Mouse (Mus musculus) spleen, postnatal 10 days (tissue): Measurements from ENCODE around the gene Cd151.

ENCODE experiments used
- DNase-seq, 2 experiments: peaks; one replicate each; pipeline ENCODE4 v3.0.0; 2021 to 2022; ENCODE audit warnings: low spot score in 2 of 2

The Cd151 gene

DNA sequence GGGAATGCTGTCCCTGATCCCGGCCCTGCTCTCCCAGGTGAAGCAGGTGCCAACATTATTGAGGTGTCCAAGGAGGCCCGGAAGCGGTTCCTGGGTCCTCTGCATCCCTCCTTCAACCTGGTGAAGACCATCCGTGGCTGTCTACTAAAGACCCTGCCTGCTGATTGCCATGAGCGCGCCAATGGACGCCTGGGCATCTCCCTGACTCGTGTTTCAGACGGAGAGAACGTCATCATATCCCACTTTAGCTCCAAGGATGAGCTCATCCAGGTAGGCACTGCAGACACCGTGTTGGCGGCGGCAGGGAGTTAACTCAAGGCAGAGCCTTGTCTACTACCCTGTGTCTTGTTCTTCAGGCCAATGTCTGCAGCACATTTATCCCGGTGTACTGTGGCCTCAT is 10.0 kb upstream of the Cd151 start:
- no peak for DNase-seq

DNA sequence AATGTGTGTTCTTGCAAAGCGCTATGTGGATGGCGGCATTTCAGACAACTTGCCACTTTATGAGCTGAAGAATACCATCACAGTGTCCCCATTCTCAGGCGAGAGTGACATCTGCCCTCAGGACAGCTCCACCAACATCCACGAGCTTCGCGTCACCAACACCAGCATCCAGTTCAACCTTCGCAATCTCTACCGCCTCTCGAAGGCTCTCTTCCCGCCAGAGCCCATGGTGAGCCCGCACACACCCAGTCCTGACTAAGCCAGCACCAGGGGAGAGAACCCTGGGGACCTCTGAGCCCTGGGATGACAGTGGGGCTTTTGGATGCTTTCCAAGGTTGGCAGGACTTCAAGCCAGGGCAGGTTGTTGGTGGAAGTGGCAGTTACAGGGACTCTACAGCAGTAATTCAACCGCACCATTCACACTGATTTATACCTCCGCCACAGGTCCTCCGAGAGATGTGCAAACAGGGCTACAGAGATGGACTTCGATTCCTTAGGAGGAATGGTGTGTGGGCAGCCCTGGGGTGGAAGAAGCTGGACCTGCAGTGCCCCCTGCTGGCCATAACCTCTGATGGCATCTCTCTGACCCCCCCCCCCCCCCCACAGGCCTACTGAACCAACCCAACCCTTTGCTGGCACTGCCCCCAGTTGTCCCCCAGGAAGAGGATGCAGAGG is 9.1 kb upstream of the Cd151 start:
- DNase-seq: peak; percentile 47 to 80

DNA sequence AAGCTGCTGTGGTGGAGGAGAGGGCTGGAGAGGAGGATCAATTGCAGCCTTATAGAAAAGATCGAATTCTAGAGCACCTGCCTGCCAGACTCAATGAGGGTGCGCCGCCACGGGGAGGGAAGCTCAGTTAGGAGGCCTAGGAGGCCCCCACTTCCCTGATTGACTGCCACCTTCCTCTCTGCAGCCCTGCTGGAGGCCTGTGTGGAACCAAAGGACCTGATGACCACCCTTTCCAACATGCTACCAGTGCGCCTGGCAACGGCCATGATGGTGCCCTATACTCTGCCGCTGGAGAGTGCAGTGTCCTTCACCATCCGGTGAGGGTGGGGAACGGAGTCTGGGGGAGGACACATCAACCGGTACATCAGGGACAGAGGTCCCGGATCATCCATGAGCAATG is 8.5 kb upstream of the Cd151 start:
- peak in 1 of 2 experiments; percentile 20 for DNase-seq

DNA sequence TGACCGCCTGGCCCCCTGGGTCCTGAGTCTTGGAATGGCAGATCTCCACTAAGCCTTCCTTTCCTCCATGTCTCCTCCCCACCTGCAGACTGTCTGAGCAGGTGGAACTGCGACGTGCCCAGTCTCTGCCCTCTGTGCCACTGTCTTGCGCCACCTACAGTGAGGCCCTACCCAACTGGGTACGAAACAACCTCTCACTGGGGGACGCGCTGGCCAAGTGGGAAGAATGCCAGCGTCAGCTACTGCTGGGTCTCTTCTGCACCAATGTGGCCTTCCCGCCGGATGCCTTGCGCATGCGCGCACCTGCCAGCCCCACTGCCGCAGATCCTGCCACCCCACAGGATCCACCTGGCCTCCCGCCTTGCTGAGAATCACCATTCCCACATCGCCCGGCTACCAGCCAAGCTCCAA is 7.9 kb upstream of the Cd151 start:
- DNase-seq: peak in 1 of 2 experiments; percentile 14

DNA sequence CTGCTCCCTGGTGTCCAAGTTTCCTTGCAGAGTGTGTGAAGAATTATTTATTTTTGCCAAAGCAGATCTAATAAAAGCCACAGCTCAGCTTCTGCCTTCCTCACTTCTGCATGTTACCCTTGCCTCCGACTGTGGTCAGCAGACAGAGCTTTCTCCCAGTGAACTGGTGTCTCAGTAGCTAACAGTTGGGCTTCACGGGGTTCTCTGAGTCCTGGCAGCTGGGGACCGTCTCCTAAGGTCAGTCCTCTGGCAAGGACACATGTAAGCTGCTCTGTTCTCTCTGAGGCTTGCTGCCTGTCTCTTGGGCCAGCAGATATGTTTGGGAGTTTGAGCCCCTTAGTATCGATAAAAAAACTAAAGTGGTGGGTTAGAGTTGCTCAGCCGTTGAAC is 7.2 kb upstream of the Cd151 start:
- no peak for DNase-seq

DNA sequence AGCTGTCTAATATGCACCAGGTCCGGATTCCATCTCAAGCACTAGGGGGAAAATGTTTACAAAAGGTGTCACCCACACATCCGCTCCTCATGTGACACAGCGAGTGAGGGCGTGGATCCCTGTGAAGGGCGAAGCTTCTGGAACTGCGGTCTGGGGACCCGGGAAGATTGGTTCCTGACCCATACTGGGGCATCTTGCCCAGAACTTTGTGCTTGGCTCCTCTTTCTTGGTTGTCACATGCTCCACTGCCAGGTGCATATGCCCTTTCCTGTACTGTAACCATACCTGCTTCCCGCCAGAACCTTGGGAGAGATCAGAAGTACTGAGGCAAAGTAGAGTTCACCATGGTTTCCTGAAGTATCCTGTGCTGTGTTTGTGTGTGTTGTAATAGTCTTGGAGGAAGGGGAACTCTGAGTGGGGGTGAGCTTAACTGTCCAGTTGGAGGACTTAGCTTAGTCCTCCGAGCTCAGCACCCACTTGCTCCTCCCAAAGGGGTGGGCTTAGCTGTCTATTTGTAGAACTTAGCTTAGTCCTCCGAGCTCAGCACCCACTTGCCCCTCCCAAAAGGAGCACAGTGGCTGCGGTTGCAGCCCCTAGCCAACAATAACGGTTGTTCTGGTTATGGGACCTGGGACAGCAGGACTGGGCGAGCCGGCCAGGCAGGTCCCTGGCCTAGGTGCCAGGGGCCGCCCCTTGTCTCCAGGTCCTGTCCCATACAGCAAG is 6.6 kb upstream of the Cd151 start, which contains the start of gene Cracr2b:
Cracr2b (plus strand) TSS at position 704 of the 723 bp plus-strand sequence.
- peak in 1 of 2 experiments; percentile 16 for DNase-seq

DNA sequence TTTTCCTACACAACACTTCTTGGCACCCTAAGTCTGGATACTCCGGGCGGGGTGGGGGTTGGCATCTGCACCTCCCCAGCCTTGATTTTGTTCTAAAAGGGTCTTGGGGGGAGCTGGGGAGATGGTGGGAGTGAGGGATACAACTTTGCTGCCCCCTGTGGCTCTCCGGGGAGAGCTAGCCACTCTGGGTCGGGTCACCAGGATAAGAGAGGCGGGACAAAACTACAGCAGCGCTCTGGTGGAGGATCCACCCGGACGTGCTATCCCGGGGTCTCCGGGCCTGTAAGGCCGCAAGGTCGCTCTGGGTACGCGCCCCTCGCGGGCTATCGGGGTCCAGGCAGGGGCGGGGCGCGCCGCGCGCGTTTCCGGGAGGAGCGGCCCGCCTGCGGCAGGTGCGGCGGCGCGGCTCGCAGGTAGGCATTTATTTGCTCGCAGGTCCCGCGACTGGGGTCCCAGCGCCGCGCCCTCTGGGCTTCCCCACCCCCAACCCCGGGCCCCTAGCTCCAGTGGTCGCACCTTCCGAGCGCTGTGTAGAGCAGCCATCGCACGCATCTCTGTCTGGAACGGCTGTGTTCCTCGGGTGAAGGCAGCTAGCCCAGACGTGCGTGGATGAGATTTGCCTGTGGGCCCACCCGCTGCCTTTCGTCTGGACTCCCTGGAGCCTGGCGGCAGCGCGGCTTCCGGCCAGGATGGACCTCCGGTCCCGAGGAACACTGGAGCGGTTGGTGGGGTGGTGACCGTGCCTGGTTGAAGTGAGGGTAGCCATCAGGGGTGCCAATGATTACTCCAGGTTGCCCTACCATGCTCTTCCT is 5.5 kb upstream of the Cd151 start:
- DNase-seq: peak in 1 of 2 experiments; percentile 16

DNA sequence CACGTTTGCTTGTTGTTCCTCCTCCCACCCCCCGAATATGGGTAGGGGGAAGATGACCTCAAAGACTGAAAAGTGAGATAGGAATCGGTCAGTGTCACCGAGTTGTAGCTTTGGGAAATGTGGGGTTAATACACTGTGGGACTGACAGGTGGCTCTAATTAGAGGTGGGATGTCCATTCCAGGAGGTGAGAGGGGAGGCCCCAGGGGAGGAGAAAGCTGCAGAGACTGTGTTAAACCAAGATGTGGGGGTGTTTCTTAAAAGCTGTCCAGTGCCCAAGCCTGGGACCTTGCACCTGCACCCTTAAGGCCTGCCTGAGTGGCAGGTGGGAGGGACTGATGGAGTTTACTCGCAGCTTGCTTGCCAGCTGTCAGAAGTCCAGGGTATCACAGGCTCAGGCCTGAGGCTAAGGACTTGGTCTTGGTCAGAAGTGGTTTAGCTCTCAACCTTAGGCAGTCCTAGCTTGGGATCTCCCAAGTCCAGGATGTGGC is 4.8 kb upstream of the Cd151 start:
- no peak for DNase-seq

DNA sequence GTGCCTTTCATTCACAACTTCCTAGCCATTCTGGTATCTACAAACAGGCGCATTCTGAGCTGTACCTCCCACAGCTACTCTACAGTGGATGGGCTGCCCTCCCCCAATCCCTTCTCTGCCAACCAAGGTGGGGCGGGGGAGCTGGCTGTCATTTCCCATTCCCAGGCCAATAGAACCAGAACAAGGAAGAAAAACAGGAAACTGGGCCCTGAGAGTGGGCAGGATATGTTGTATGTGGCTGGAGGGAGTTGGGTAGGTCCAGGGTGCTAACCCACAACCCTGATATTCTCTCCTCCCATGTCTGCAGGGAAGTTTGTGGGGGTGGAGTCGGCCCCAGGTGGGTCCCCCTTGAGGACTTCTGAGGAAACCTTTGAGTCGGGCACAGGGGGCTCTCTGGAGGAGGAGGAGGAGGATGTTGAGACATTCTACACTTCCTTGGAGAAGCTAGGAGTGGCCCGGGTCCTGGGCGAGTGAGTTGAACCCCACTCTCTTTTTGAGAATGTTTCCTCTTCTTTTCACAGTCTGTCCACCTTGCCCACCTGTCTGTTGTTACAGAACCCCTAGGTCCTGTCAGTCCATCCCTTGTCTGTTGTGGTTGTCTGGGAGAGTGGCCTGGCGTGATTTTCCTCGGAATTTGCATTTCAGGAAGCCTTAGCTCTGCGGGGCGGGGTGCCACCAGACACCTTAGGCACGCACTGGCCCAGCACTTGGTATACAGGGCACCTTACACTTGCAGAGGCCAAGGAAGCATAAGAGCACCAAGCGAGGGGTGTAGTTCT is 3.2 kb upstream of the Cd151 start:
- DNase-seq: peak in 1 of 2 experiments; percentile 27

DNA sequence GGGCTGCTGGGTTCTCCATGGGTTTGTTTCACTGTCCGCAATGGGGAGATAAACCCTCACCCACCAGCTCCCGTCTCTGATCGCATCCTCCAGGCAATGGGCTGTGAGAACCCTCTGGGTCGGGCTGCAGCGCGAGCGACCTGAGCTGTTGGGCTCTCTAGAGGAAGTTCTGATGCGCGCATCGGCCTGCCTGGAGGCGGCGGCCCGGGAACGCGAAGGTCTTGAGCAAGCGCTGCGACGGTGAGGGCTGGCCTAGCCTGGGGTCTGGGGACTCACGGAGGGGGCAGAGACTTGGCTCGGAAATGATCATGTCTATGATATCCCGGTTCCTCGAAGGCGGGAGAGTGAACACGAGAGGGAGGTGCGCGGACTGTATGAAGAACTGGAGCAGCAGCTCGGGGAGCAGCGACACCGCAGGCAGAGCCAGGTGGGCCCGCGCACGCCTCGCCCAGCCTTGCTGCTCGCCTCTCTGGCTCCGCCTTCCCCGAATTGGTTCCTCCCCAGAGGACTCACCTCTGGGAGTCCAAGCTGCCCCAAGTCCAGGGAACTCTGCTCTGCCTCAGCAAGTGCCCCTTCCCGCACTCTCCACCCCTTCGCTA is 2.5 kb upstream of the Cd151 start:
- no peak for DNase-seq

DNA sequence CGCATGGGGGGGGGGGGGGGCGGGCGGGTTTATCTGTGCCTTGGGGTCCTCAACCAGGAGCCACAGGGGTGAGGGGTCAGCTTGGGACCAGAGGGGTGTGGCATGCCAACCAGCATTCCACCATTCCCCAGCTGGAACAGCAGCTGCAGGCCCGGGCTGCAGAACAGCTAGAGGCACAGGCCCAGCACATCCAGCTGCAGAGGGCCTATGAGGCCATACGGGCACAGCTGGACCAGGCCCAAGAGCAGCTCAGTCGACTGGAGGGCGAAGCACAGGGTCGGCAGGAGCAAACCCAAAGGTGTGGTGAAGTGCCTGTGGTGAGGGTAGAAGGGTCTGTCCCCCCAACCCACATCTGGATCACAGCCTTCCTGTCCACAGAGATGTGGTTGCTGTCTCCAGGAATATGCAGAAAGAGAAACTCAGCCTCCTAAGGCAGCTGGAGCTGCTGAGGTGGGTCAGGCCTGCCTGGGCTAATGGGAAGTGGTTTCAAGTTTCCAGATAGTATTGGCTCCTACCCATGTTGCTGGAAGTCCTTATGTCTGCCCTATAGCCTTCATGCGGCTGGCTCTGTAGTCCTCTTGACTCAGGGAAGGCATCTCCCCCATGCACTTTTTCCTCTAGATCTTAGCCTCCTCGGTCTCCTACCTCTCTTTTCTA is 1.7 kb upstream of the Cd151 start:
- DNase-seq: no peak

DNA sequence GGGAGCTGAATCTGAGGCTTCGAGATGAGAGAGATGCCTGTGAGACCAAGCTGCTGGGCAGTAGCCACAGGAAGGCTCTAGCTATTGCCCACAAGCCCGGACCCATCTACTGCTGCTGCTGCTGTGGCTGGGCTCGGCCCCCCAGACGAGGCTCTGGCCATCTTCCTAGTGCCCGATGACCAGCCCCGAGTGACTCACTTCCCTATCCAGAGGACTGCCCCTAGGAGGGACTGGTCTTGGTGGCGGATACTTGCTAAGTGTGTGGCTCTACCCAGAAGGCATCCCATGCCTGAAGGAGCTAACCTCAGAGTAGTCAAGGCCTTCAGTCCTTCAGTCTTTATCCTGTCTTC is 1.2 kb upstream of the Cd151 start:
- no peak for DNase-seq

DNA sequence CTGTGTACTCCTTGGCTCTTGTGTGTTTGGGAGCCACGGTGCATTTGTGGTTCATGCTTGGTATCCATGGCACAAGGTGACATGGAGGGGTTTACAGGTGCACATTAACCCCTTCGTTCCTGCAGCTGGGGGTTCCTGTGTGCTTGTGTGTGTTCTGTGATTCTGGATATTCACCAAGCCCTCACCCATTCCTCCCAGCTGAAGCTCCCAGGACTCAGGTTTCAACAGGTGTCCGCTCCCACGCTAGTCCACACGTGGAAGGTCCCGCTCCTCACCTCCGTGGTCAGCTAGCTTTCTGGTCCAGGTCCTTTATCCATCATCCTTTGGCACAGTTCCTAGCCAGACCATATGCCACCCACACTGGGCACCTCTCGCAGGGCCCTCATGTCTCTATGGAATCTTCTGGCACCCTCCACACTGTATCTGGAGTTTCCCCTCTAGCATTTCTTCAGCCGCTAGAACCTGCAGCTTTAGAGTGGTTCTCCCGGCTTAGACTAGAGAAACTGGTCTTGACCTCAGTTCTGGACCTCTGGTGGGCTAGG is 514 bp upstream of the Cd151 start:
- no peak for DNase-seq

DNA sequence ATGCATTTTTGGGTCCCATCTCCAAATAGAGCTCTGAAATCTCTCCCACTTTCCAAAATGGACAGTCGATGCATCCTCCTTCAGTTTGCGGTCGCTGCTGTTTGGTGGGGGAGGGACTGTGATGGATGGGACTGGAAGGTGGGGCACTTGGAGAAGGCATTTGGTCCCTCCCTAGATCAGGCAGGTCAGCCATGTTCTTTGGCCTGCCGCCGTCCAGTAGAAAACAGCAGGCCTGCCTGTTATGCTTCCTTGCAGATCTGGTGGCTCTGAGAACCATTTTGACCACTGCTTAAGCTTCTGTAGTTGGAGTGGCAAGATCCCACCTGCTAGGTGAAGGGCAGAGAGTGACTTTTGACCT is 951 bp downstream of the Cd151 start:
- DNase-seq: no peak

DNA sequence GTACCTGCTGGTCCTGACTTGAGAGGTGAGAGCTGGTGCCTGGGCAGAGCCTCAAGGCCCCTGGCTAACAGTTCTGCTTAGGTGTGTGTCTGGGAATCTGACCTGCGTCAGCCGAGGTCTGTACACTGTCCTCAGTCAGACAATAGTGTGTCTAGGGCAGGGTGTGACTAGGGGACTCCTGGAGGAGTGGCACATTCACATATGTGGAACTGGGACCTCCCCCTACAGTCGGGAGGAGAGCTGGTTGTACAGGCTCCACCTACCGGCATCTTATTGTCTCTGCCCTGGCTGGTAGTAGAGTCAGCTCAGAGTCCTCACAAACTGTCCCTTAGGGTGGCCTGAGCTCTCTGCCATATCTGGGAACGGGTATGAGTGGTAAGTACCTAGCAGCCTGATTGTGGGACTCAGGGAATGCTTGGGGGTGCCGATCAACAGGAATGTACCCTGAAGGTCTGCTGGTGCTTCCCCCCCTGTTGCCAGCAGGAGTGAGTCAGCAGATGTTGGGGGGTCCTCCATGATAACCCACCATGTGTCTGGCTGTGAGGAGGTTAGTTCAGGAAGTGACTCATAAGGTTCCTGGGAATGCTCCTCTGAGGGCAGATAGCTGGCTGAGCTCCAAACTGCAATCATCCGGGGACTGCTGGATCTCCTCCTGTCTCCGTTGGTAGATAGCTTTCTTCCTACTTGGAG is 1.5 kb downstream of the Cd151 start:
- DNase-seq: peak in 1 of 2 experiments; percentile 71

DNA sequence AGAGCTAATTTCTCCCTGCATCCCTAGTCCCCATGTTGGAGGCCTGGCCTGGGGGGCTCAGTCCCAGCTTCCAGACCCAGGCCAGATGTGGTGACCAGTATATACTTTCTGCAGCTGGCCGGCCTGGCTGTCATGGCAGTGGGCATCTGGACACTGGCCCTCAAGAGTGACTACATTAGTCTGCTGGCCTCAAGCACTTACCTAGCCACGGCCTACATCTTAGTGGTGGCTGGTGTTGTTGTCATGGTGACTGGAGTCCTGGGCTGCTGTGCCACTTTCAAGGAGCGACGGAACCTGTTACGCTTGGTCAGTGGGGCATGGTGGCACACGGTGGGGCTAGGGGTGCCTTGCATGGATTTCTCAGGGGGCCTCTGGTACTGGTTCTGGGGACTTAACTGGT is 2.2 kb downstream of the Cd151 start:
- no peak for DNase-seq

DNA sequence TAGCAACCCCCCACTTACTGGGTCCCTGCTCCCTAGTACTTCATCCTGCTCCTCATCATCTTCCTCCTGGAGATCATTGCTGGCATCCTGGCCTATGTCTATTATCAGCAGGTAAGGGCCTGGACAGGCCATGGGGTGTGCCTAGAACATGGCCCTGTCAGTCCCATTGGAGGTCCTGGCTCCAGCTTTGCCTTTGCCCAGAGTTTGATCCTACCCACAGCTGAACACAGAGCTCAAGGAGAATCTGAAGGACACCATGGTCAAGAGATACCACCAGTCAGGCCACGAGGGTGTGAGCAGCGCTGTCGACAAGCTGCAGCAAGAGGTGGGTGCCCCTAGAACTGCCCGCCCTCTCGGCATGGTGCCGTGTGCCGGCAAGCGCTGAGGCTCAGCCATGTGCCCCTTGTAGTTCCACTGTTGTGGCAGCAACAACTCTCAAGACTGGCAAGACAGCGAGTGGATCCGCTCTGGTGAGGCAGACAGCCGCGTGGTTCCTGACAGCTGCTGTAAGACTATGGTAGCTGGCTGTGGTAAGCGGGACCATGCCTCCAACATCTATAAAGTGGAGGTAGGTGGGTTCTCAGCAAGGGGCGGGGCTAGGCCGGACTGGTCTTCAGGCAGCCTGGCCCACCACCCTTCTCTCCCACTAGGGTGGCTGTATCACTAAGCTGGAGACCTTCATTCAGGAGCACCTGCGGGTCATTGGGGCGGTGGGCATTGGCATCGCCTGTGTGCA is 2.9 kb downstream of the Cd151 start:
- DNase-seq: no peak

DNA sequence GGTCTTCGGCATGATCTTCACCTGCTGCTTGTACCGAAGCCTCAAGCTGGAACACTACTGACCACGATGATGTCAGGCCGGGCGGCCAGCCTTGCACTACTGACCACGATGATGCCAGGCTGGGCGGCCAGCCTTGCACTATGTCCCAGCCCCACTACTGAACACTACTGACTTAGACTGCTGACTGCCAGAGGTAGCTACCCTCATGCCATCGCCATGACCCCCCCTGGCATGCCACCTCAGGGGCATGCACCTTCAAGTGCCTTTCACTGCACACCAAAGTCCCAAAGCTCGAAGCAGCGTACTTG is 3.4 kb downstream of the Cd151 start:
- DNase-seq: no peak

DNA sequence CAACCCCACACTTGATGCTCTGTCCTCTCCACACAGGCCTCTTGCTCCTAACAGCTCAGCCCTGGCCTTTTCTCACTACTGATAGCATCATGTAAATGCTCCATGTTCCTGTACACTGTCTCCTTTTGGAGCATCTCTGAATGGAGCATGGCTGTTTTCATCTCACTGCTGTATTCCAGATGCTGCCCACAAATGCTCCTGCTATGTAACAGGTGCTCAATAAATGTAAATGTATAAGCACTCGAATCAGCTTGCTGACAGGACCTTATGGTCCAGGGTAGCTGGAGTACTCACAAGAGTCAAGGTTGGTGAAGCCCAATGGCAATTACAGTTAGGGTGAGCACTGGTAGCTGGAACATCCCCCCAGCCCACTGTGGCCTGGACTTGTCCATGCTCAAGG is 4.0 kb downstream of the Cd151 start:
- DNase-seq: no peak
